Mouse (Mus musculus) gastrocnemius, postnatal 4 days (tissue): ENCODE measurements around the gene Git2. TPM values are rescaled to one million over a fixed set of nuclear protein-coding genes. Genes with fewer than 3 reads are reported as not detected.

Experiments used
- DNase-seq, 2 experiments: peaks; one replicate each; pipeline ENCODE4 v3.0.0; 2021 to 2022; ENCODE audit warnings: low spot score in 2 of 2, mixed read lengths in 2 of 2
- microRNA-seq: library from miRNA; unstranded; fragments of <30 nt; microRNA quantifications from one replicate; pipeline ENCODE4 v1.2.0, GENCODE M21; 2021
- total RNA-seq, 2 experiments: library from RNA; stranded (reverse); gene quantifications; 2 replicates each; pipeline ENCODE4 v1.2.3; 2021

Gene Git2
- total RNA-seq, 2 experiments from 2014 or later, result 37.6 to 50.1 TPM

- DNase-seq, result no peak
These were observed 85.5 kb downstream of the Git2 start for GRCm38 (mm10) chr5:114689700-114690366.

DNA sequence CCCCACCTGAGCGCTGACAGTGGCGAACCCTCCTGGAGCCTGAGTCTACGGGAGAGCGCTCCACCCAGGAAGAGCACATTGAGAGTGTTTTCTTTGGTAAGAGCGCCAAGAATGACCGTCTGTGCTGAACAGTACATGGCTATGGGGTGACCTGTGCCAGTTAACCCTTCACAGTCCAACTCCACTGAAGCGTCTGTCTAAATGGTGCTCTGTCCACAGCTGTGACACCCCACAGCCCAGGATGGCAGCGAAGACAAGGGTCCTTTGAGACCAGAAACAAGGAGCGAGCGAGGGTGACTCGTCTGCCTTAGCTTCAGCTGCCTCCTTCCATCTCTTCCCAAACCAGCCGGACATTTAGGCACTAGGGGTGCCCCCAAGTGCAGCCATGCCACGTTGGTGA is 86.6 kb downstream of the Git2 start:
- no peak for DNase-seq

- DNase-seq, result no peak
These were observed 87.4 kb downstream of the Git2 start for GRCm38 (mm10) chr5:114687901-114688300.

DNA sequence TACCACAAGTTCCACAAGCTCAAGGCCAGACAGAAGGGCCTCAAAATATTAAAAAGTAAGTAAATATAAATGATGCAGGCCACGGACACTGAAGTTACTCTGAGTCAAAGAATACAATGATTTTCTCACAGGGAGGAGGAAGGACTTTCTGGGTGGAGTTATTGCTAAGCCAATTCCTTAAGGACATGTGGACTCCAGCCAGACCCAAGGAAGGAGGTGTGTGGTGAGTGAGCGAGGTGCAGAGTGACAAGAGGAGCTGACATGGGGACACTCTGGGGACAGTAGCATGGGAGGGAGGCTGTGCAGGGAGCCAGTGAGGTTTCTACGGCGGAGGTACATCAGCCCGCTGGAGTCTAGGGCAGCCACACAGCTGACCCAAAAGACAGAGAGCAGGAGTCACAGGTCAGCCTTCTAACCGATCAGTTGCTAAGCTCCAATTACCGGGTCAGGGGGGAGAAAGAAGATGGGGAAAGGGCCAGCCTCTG is 88.5 kb downstream of the Git2 start:
- no peak for DNase-seq

DNA sequence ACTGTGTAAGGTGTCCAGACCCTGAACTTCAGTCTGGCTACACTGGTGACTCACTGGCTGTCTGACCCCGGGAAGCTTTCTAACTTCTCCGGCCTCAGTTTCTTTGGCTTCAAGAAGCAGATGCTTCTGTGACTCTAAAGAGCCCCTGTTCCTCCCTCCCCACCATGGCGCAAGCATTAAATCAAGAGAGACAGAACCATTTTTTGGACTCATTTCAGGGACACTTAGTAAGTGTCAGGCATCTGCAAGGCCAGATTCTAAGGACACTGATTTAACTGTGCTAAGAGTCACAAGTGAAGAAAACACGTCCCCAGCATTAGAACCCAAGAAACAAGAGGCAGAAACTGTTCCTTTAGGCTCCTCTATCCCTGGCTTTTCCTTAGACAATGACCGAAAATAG is 89.3 kb downstream of the Git2 start:
- no peak for DNase-seq

DNA sequence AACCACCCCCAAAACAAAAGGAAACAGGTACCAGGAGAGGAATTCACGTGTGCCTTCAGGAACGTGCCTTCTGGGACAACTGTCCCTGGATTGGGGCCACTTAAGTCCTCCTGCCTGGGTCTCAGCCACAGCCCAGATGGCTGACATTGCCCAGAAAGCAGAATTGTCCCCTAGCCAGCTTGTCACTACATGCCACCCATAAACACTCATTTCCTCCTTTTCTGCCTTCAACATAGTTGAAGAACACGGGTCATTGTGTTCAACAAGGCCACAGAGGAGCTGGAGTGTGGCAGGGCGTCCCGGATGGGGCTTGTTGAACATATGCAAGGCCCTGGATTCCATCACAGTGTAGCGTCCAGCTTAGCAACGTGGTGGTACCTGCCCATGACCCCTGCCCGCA is 93.6 kb downstream of the Git2 start:
- no peak for DNase-seq

GRCm38 (mm10) chr5:114680676-114681285 is 94.5 kb downstream of the Git2 start:
- no peak for DNase-seq

- DNase-seq, result no peak
These were observed 95.3 kb downstream of the Git2 start for GRCm38 (mm10) chr5:114679841-114680591.

Small RNA genes lying within 50 kb of the gene (microRNA-seq; reads per million reads assigned to microRNA genes)
- not detected for gene Mir7028

Other genes with a start within 250 kb of the Git2 start
- gene Fam222a, start 207.5 kb downstream of the Git2 start, total RNA-seq, result 1 to 10 TPM; 2.2 to 2.5 TPM
- 1 to 10 TPM; 1.6 to 1.8 TPM for gene Trpv4, start 117.1 kb downstream of the Git2 start, total RNA-seq
- gene Gltp, start 84.5 kb downstream of the Git2 start, total RNA-seq, result 10 to 100 TPM; 26.4 to 31.8 TPM
- 1 to 10 TPM; 6.3 to 6.9 TPM for gene Tchp, start 67.8 kb downstream of the Git2 start, total RNA-seq
- gene Ankrd13a, start 840 bp downstream of the Git2 start, total RNA-seq, result 10 to 100 TPM; 46.2 to 53.1 TPM
- 10 to 100 TPM; 20.6 to 29.6 TPM for gene 1500011B03Rik, start 48.0 kb upstream of the Git2 start, total RNA-seq
- gene 4930519G04Rik, start 78.1 kb upstream of the Git2 start, total RNA-seq, result not detected
- gene Gm9936, start 83.2 kb upstream of the Git2 start, total RNA-seq, result not detected
- gene Oasl2, start 121.4 kb upstream of the Git2 start, total RNA-seq, result 1 to 10 TPM; 1.4 to 2.5 TPM
- under 1 TPM; 0.52 to 0.71 TPM for gene Oasl1, start 147.7 kb upstream of the Git2 start, total RNA-seq
- 10 to 100 TPM; 34.5 to 34.6 TPM for gene 2210016L21Rik, start 166.6 kb upstream of the Git2 start, total RNA-seq
- not detected for gene Hnf1a, start 195.6 kb upstream of the Git2 start, total RNA-seq
- gene Sppl3, start 235.6 kb upstream of the Git2 start, total RNA-seq, result 10 to 100 TPM; 61.2 to 64.0 TPM